Mouse (Mus musculus): ENCODE results near the gene Sec14l2. TPM values are rescaled to one million over a fixed set of nuclear protein-coding genes. Genes with fewer than 3 reads are reported as not detected.
"Not testable (repeated sequence)": the region's sequence is repeated elsewhere in the genome, so short reads cannot be mapped to it uniquely, and the experiment has no call there.

The Sec14l2 gene
- polyA plus RNA-seq, 1 experiment from 2014 or later = 1.9 TPM

DNA sequence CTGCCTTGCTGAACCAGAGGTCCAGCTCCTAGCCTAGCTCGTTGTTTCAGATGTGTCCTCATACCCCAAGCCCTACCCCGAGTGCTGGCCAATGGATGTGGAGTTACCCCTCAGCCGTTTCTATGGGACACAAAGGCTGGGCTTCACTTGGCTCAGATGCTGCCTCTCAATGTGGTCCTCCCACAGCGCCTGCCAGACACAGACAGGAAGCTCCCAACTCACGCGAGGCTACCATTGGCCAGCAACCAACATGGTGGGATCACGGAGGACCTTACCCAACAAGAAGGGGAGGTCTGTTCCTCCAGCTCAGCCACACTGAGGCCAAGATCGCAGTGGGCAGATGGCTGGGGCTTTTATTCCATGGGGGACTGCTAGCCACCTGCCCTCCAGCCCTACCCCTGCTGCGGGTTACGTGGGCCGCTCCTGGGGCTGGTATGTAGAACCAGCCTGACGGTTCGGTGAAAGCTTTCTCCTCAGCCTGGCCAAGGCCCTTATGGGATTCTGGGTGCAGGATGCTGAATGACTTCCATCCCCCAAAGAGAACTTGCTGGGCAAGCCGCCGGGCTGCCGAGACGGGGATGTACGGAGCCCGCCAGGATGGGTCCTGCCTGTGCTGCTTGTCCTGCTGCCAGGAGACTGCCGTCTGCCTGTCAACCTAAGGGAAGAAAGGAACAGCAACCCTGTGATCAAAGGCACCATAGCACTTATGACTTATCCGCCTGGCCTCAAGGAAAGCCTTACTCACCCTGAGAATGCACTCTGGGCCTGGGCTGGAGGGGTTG lies 20.3 kb upstream of the Sec14l2 start:
- DNase-seq = no peak
- Histone ChIP-seq H3K9ac (no peak overlapping the region), H3K4me3 (ENCODE audit: low read depth, low read length) (no peak overlapping the region), H3K36me3 (ENCODE audit: insufficient read depth) (peaks cover 70% of the 10 kb centered on the region), H3K27ac (ENCODE audit: low read depth) (no peak overlapping the region), H3K27me3 (ENCODE audit: insufficient read depth, low read length) (no peaks in the 10 kb centered on the region), H3K4me2 (no peak overlapping the region), H3K9me3 (ENCODE audit: low read depth, low read length) (no peaks in the 10 kb centered on the region), H3K4me1 (ENCODE audit: insufficient read depth) (no peaks in the 10 kb centered on the region)
- no peak for TF ChIP-seq CTCF (IDR thresholded peaks at IDR 0.05; ENCODE audit: low read depth)
- no peak for ATAC-seq (ENCODE audit: insufficient read depth)
- 85% methylated on average over 21 of the region's 21 CpGs for WGBS

DNA sequence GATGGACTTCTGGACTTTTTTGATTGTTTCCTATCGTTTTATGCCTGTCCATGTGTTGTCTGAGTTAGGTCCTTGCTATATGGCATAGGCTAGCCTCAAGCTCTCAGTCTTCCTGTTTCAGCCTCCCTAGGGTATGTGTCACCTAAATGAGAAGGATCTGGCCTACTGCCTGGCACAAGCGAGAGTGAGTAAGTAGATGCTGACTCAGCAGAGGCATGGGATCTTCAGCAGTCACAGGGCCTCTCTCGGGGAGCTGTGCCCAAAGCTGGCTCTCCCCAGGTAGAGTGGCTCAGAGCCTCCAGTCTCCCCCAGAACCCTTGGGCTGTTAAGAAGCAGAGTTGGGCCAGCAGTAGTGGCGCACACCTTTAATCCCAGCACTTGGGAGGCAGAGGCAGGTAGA lies 19.1 kb upstream of the Sec14l2 start:
- DNase-seq = no peak
- Histone ChIP-seq H3K4me3 (ENCODE audit: low read depth, low read length) (no peak overlapping the region), H3K9ac (no peak overlapping the region), H3K36me3 (ENCODE audit: insufficient read depth) (peaks cover 80% of the 10 kb centered on the region), H3K9me3 (ENCODE audit: low read depth, low read length) (no peaks in the 10 kb centered on the region), H3K27me3 (ENCODE audit: insufficient read depth, low read length) (no peaks in the 10 kb centered on the region), H3K4me2 (no peak overlapping the region), H3K27ac (ENCODE audit: low read depth) (no peak overlapping the region), H3K4me1 (ENCODE audit: insufficient read depth) (no peaks in the 10 kb centered on the region)
- no peak for ATAC-seq (ENCODE audit: insufficient read depth)
- 85% methylated on average over 4 of the region's 4 CpGs for WGBS
- no peak for TF ChIP-seq CTCF (IDR thresholded peaks at IDR 0.05; ENCODE audit: low read depth)

DNA sequence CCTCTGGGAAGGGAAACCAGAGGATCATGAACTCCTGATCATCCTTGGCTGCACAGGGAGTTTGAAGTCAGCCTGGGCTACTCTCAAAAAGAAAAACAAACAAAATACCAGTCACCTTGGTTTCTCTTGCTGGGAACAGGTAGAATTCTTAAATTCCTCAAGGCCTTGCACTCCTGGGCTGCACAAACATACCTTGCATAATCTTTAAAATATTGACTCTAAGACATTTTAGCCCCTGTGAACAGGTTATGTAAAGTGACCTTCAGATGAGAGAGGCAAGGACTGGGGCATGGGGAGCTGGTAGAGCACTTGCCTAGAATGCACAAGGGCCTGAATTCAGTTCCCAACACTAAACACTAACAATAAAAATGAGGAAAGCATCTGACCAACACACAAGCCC lies 18.3 kb upstream of the Sec14l2 start:
- Histone ChIP-seq H3K4me2 (no peak overlapping the region), H3K27ac (ENCODE audit: low read depth) (0 out of 2 replicates have a peak overlapping the region, but pooled peaks have one; percentile 60), H3K9ac (no peak overlapping the region), H3K4me1 (ENCODE audit: insufficient read depth) (no peaks in the 10 kb centered on the region), H3K27me3 (ENCODE audit: insufficient read depth, low read length) (no peaks in the 10 kb centered on the region), H3K36me3 (ENCODE audit: insufficient read depth) (peaks cover 88% of the 10 kb centered on the region), H3K4me3 (ENCODE audit: low read depth, low read length) (no peak overlapping the region), H3K9me3 (ENCODE audit: low read depth, low read length) (no peaks in the 10 kb centered on the region)
- DNase-seq = no peak
- ATAC-seq (ENCODE audit: insufficient read depth) = no peak
- no peak for TF ChIP-seq CTCF (IDR thresholded peaks at IDR 0.05; ENCODE audit: low read depth)

DNA sequence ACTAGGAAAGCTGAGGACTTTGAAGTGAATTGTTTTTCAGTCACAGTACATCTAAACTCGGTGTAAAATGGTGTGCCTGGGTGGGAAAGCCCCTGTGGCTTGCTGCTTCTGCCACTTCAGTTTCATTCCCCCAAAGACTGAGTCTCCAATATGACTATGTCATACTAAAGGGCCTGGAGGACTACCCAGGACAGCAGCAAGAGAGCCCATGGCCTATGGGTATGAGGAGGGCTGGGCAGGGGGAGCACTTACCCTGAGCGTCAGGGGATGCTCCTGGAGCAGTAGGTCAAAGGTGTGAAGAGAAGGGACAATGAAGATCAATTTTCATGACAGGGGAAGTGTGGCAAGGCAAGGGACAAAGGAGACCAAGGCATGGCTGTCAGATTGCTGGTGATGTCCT lies 15.7 kb upstream of the Sec14l2 start:
- 49% methylated on average over 2 of the region's 2 CpGs for WGBS
- Histone ChIP-seq H3K9ac (no peak overlapping the region), H3K27me3 (ENCODE audit: insufficient read depth, low read length) (no peaks in the 10 kb centered on the region), H3K9me3 (ENCODE audit: low read depth, low read length) (no peaks in the 10 kb centered on the region), H3K4me2 (no peak overlapping the region), H3K4me3 (ENCODE audit: low read depth, low read length) (no peak overlapping the region), H3K27ac (ENCODE audit: low read depth) (no peak overlapping the region), H3K36me3 (ENCODE audit: insufficient read depth) (peaks cover 71% of the 10 kb centered on the region), H3K4me1 (ENCODE audit: insufficient read depth) (peaks cover 8% of the 10 kb centered on the region; the same call in 1 of the 2 replicates)
- no peak for TF ChIP-seq CTCF (IDR thresholded peaks at IDR 0.05; ENCODE audit: low read depth)
- ATAC-seq (ENCODE audit: insufficient read depth) (no peak), DNase-seq (no peak)

DNA sequence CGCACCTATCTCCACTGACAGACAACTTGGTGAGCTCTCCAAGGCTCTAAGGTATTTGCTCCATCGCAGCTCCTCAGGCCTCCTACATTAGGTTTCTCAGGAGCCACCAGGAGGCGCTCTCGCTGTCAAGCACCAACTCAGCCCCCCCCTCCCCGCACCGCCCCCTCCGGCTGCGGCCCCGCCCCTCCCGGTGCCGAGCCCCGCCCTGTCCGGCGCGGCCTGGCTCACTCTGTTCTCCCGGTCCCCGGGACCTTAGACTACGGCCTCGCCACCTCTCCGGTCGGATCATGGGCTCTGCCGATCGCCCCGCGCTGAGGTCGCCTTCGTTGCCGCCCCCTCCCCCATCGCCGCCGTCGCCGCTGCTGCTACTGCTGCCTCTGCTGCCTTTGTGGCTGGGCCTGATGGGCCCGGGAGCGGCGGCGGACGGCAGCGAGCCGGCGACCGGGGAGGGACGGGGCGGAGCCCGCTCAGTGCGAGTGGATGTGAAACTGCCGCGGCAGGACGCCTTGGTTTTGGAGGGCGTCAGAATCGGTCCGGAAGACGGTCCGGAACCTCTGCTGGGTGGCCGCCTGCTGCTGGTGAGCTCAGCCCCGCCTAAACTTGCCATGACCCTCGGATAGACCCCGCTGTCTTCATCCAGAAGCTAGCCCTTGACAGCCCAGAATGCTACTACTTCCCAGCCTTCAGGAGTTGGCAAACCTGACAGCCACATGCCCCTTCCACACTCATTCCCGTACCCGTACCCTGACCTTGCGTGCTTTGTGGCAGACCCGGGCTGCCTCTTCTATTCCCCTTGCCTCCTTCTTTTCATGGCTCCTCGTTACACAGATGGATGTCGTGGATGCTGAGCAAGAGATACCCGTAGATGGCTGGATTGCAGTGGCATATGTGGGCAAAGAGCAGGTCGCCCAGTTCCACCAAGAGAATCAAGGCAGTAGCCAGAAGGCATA lies 12.0 kb upstream of the Sec14l2 start, which contains the start of gene Rnf215:
TSS of gene Rnf215 (plus strand) at position 217 of the 950 bp plus-strand sequence.
- TF ChIP-seq CTCF (IDR thresholded peaks at IDR 0.05; ENCODE audit: low read depth) = peak; percentile 72
- H3K9me3 ChIP-seq (ENCODE audit: low read depth, low read length) = no peaks in the 10 kb centered on the region
- peak within 1 kb of the TSS; percentile 96 for H3K9ac ChIP-seq
- peaks cover 36% of the 10 kb centered on the region for H3K36me3 ChIP-seq (ENCODE audit: insufficient read depth)
- WGBS = 2% methylated on average over 66 of the region's 66 CpGs
- DNase-seq = peak; percentile 94
- peak within 1 kb of the TSS; percentile 83 for H3K4me3 ChIP-seq (ENCODE audit: low read depth, low read length)
- H3K4me1 ChIP-seq (ENCODE audit: insufficient read depth) = peaks cover 8% of the 10 kb centered on the region; the same call in 1 of the 2 replicates
- ATAC-seq (ENCODE audit: insufficient read depth) = peak; percentile 94
- peak within 1 kb of the TSS; percentile 78; the same call in 1 of the 2 replicates for H3K27ac ChIP-seq (ENCODE audit: low read depth)
- H3K27me3 ChIP-seq (ENCODE audit: insufficient read depth, low read length) = no peaks in the 10 kb centered on the region
- peak within 1 kb of the TSS; percentile 92 for H3K4me2 ChIP-seq

DNA sequence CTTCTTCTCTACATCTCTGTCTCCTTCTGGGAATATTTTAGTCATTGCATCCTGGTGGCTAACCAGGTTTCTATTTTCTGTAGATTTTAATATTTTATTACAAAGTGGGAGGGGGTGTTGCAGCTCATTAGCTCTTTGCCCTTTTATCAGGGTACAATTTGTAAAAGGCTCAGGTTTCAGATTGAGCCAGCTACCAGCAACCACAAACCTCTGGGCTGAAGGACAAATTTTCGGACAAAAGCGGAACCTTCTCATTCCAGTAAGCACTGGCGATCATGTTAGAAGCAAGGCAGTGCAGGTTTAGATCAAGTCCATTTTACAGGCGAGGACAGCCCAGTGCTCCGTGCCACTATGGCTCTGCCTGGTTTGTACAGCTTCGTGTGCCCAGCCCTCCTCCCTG lies 11.2 kb upstream of the Sec14l2 start:
- Histone ChIP-seq H3K4me3 (ENCODE audit: low read depth, low read length) (no peak overlapping the region), H3K9me3 (ENCODE audit: low read depth, low read length) (no peaks in the 10 kb centered on the region), H3K36me3 (ENCODE audit: insufficient read depth) (peaks cover 27% of the 10 kb centered on the region), H3K9ac (no peak overlapping the region), H3K27me3 (ENCODE audit: insufficient read depth, low read length) (no peaks in the 10 kb centered on the region), H3K4me1 (ENCODE audit: insufficient read depth) (peaks cover 8% of the 10 kb centered on the region; the same call in 1 of the 2 replicates), H3K4me2 (peak overlapping the region; percentile 92; the same call in 1 of the 2 replicates), H3K27ac (ENCODE audit: low read depth) (no peak overlapping the region)
- 50% methylated on average over 6 of the region's 6 CpGs for WGBS
- no peak for ATAC-seq (ENCODE audit: insufficient read depth)
- TF ChIP-seq CTCF (IDR thresholded peaks at IDR 0.05; ENCODE audit: low read depth) = no peak
- no peak for DNase-seq

DNA sequence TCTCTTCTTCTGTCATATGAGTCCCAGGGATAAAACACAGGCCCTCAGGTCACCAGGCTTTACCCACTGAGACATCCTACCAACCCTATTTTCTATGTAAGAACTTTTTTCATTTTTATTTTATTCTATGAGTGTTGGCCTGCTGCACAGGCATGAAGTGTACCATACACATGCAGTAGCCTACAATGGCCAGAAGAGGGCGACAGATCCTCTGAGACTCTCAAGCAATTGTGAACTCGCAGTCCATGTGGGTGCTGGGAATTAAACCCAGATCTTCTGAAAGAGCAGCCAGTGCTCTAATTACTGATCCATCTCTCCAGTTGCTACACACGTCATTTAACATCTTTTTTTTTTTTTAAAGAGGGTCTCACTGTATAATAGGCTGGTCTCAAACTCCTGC lies 10.2 kb upstream of the Sec14l2 start:
- WGBS = 51% methylated on average over 3 of the region's 3 CpGs

DNA sequence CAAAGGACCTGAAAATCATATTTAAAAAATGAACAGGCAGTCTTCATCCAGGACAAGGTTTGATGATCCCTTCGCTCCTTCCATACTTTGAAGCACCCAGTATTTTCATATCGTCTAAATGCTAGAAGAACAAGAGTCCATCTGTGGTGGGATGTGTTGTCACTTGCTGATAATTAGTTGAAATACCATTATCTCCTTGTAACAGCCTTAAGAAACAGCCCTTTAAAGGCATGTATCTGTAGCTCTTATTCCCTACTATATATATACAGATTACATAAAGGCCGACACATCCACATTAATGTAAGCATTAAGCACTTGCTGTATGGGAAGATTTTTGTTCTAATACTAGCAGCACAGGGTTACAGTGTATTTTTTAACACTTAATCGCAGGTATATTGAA lies 5.2 kb upstream of the Sec14l2 start:
- not testable (repeated sequence) for H3K4me1 ChIP-seq (ENCODE audit: insufficient read depth); H3K4me3 ChIP-seq (ENCODE audit: low read depth, low read length); H3K9ac ChIP-seq; H3K36me3 ChIP-seq (ENCODE audit: insufficient read depth); H3K27me3 ChIP-seq (ENCODE audit: insufficient read depth, low read length); H3K27ac ChIP-seq (ENCODE audit: low read depth); ATAC-seq (ENCODE audit: insufficient read depth); H3K4me2 ChIP-seq; DNase-seq; H3K9me3 ChIP-seq (ENCODE audit: low read depth, low read length)
- 84% methylated on average over 4 of the region's 4 CpGs for WGBS

More for the DNA sequence above, 10.2 kb upstream of the Sec14l2 start:
- Histone ChIP-seq H3K9me3 (ENCODE audit: low read depth, low read length) (no peaks in the 10 kb centered on the region), H3K36me3 (ENCODE audit: insufficient read depth) (peaks cover 18% of the 10 kb centered on the region), H3K4me3 (ENCODE audit: low read depth, low read length) (no peak overlapping the region), H3K9ac (no peak overlapping the region), H3K4me1 (ENCODE audit: insufficient read depth) (peaks cover 8% of the 10 kb centered on the region; the same call in 1 of the 2 replicates), H3K4me2 (no peak overlapping the region), H3K27ac (ENCODE audit: low read depth) (no peak overlapping the region), H3K27me3 (ENCODE audit: insufficient read depth, low read length) (no peaks in the 10 kb centered on the region)
- peak; percentile 63 for TF ChIP-seq CTCF (IDR thresholded peaks at IDR 0.05; ENCODE audit: low read depth)
- ATAC-seq (ENCODE audit: insufficient read depth) (no peak), DNase-seq (peak; percentile 36)

Measured in lung, embryonic 14.5 days (tissue).